Mouse (Mus musculus): ENCODE measurements around the gene Snhg11. TPM values are rescaled to one million over a fixed set of nuclear protein-coding genes. Genes with fewer than 3 reads are reported as not detected.
A peak's percentile ranks its signal among the peaks of the same experiment; 100 is the strongest.
"Not testable (repeated sequence)": the region's sequence is repeated elsewhere in the genome, so short reads cannot be mapped to it uniquely, and the experiment has no call there.

Gene Snhg11
- total RNA-seq, 2 experiments from 2014 or later: 0.31 TPM; not detected in 1

GRCm38 (mm10) chr2:158365099-158365850, 10.2 kb upstream of the Snhg11 start:
- intact Hi-C loops (cut with DNase I): no loop called here
- no peak for DNase-seq (ENCODE audit: low spot score)

- no peak for DNase-seq (ENCODE audit: low spot score)
- intact Hi-C loops (cut with DNase I): no loop called here
These were observed 7.8 kb upstream of the Snhg11 start for GRCm38 (mm10) chr2:158367654-158368053.

GRCm38 (mm10) chr2:158368313-158368712, 7.1 kb upstream of the Snhg11 start:
- intact Hi-C loops (cut with DNase I): no loop called here
- DNase-seq (ENCODE audit: low spot score): no peak

- no peak for DNase-seq (ENCODE audit: low spot score)
- intact Hi-C loops (cut with DNase I): no loop called here
These were observed 5.8 kb upstream of the Snhg11 start for GRCm38 (mm10) chr2:158369474-158370172.

GRCm38 (mm10) chr2:158370173-158370550, 5.3 kb upstream of the Snhg11 start:
- intact Hi-C loops (cut with DNase I): no loop called here
- no peak for DNase-seq (ENCODE audit: low spot score)

- intact Hi-C loops (cut with DNase I): no loop called here
- DNase-seq (ENCODE audit: low spot score): no peak
These were observed 2.4 kb upstream of the Snhg11 start for GRCm38 (mm10) chr2:158373061-158373460.

GRCm38 (mm10) chr2:158373516-158373915, 1.9 kb upstream of the Snhg11 start:
- intact Hi-C loops (cut with DNase I): no loop called here

GRCm38 (mm10) chr2:158376123-158376687, 767 bp downstream of the Snhg11 start:
- intact Hi-C loops (cut with DNase I): no loop called here
- DNase-seq (ENCODE audit: low spot score): no peak

More at GRCm38 (mm10) chr2:158373516-158373915, 1.9 kb upstream of the Snhg11 start:
- no peak for DNase-seq (ENCODE audit: low spot score)

- intact Hi-C loops (cut with DNase I): no loop called here
- DNase-seq (ENCODE audit: low spot score): no peak
These were observed 1.4 kb downstream of the Snhg11 start for GRCm38 (mm10) chr2:158376798-158377197.

- no peak for DNase-seq (ENCODE audit: low spot score)
- intact Hi-C loops (cut with DNase I): no loop called here
These were observed 2.4 kb downstream of the Snhg11 start for GRCm38 (mm10) chr2:158377811-158378210.

GRCm38 (mm10) chr2:158379354-158380078, 4.1 kb downstream of the Snhg11 start:
- intact Hi-C loops (cut with DNase I): no loop called here
- no peak for DNase-seq (ENCODE audit: low spot score)

GRCm38 (mm10) chr2:158386072-158386471, 10.6 kb downstream of the Snhg11 start:
- intact Hi-C loops (cut with DNase I): no loop called here
- DNase-seq (ENCODE audit: low spot score): no peak

GRCm38 (mm10) chr2:158389421-158389820, 14.0 kb downstream of the Snhg11 start:
- intact Hi-C loops (cut with DNase I): no loop called here
- DNase-seq (ENCODE audit: low spot score): no peak

GRCm38 (mm10) chr2:158396369-158396768, 20.9 kb downstream of the Snhg11 start:
- DNase-seq (ENCODE audit: low spot score): no peak
- intact Hi-C loops (cut with DNase I): no loop called here

GRCm38 (mm10) chr2:158397140-158397539, 21.7 kb downstream of the Snhg11 start:
- DNase-seq (ENCODE audit: low spot score); intact Hi-C loops (cut with DNase I): not testable (repeated sequence)

- intact Hi-C loops (cut with DNase I): no loop called here
- no peak for DNase-seq (ENCODE audit: low spot score)
These were observed 27.5 kb downstream of the Snhg11 start for GRCm38 (mm10) chr2:158402915-158403314.

- intact Hi-C loops (cut with DNase I): loop anchor here (5.0 kb wide), 1 partner anchor 47 kb away; no protein-coding TSS in a partner anchor
- no peak for DNase-seq (ENCODE audit: low spot score)
These were observed 33.7 kb downstream of the Snhg11 start for GRCm38 (mm10) chr2:158408997-158409594.

- DNase-seq (ENCODE audit: low spot score): peak; percentile 98
- intact Hi-C loops (cut with DNase I): loop anchor here (5.0 to 10.0 kb wide), 3 partner anchors 47 to 383 kb away; partner anchors contain the start of genes Actr5 and Dhx35
These were observed 34.2 kb downstream of the Snhg11 start, which contains the start of gene Ralgapb for GRCm38 (mm10) chr2:158409595-158410021. TSS of gene Ralgapb (plus strand) at chr2:158409848.

Measured in heart, postnatal 25 days (tissue).